Mouse (Mus musculus) heart, postnatal 25 days (tissue): ENCODE measurements around the gene Ly75. TPM values are rescaled to one million over a fixed set of nuclear protein-coding genes. Genes with fewer than 3 reads are reported as not detected.

Experiments
- DNase-seq: peaks from one replicate; pipeline ENCODE4 v3.0.0; 2022; ENCODE audit warnings: low spot score
- intact Hi-C: fragments of 180-260 bp; cut with DNase I; formaldehyde crosslinking; loops from one replicate; pipeline ENCODE4 v1.15.1; 2025
- total RNA-seq, 2 experiments: library from RNA; stranded (reverse); gene quantifications; 2 replicates each; pipeline ENCODE4 v1.2.3; 2021

The Ly75 gene
- total RNA-seq, 2 experiments from 2014 or later = 0.61 to 0.75 TPM

GRCm38 (mm10) chr2:60337937-60338336 is 45.2 kb downstream of the Ly75 start:
- DNase-seq = no peak
- intact Hi-C loops = no loop called here

GRCm38 (mm10) chr2:60328641-60329040 is 54.5 kb downstream of the Ly75 start:
- intact Hi-C loops = no loop called here
- DNase-seq = no peak

- no peak for DNase-seq
- intact Hi-C loops = no loop called here
Measured at GRCm38 (mm10) chr2:60327581-60327980, 55.5 kb downstream of the Ly75 start.

GRCm38 (mm10) chr2:60326948-60327347 is 56.2 kb downstream of the Ly75 start:
- DNase-seq = no peak
- intact Hi-C loops = no loop called here

GRCm38 (mm10) chr2:60323411-60323810 is 59.7 kb downstream of the Ly75 start:
- intact Hi-C loops = no loop called here
- no peak for DNase-seq

- no peak for DNase-seq
- intact Hi-C loops = no loop called here
Measured at GRCm38 (mm10) chr2:60322031-60322726, 60.9 kb downstream of the Ly75 start.

- intact Hi-C loops = no loop called here
- no peak for DNase-seq
Measured at GRCm38 (mm10) chr2:60303796-60304195, 79.3 kb downstream of the Ly75 start.

- intact Hi-C loops = no loop called here
- no peak for DNase-seq
Measured at GRCm38 (mm10) chr2:60299323-60299722, 83.8 kb downstream of the Ly75 start.

- intact Hi-C loops = no loop called here
- DNase-seq = no peak
Measured at GRCm38 (mm10) chr2:60298266-60298665, 84.8 kb downstream of the Ly75 start.

- intact Hi-C loops = no loop called here
- no peak for DNase-seq
Measured at GRCm38 (mm10) chr2:60291381-60291780, 91.7 kb downstream of the Ly75 start.

GRCm38 (mm10) chr2:60289451-60289850 is 93.7 kb downstream of the Ly75 start:
- no peak for DNase-seq
- intact Hi-C loops = no loop called here

GRCm38 (mm10) chr2:60288606-60289005 is 94.5 kb downstream of the Ly75 start:
- no peak for DNase-seq
- intact Hi-C loops = no loop called here

- no peak for DNase-seq
- intact Hi-C loops = no loop called here
Measured at GRCm38 (mm10) chr2:60285107-60285617, 97.9 kb downstream of the Ly75 start.

GRCm38 (mm10) chr2:60284467-60284821 is 98.7 kb downstream of the Ly75 start, which contains the start of gene Cd302:
TSS of gene Cd302 (minus strand) at chr2:60284488.
- DNase-seq = no peak
- intact Hi-C loops = no loop called here

- intact Hi-C loops = no loop called here
- DNase-seq = peak; percentile 62
Measured at GRCm38 (mm10) chr2:60283751-60284466, 99.2 kb downstream of the Ly75 start.

GRCm38 (mm10) chr2:60283208-60283750 is 99.8 kb downstream of the Ly75 start:
- no peak for DNase-seq
- intact Hi-C loops = no loop called here

- intact Hi-C loops = no loop called here
- no peak for DNase-seq
Measured at GRCm38 (mm10) chr2:60282625-60283024, 100.5 kb downstream of the Ly75 start.

- intact Hi-C loops = no loop called here
- DNase-seq = no peak
Measured at GRCm38 (mm10) chr2:60278627-60279026, 104.5 kb downstream of the Ly75 start.

GRCm38 (mm10) chr2:60269856-60270479 is 113.1 kb downstream of the Ly75 start:
- intact Hi-C loops = no loop called here
- no peak for DNase-seq

- DNase-seq = no peak
- intact Hi-C loops = no loop called here
Measured at GRCm38 (mm10) chr2:60267567-60267966, 115.5 kb downstream of the Ly75 start.
